Mouse (Mus musculus): Measurements from ENCODE around the gene Nsd1. TPM values are rescaled to one million over a fixed set of nuclear protein-coding genes. Genes with fewer than 3 reads are reported as not detected.

Nsd1 gene
- polyA plus RNA-seq, 1 experiment from 2014 or later = 55.7 TPM

DNA sequence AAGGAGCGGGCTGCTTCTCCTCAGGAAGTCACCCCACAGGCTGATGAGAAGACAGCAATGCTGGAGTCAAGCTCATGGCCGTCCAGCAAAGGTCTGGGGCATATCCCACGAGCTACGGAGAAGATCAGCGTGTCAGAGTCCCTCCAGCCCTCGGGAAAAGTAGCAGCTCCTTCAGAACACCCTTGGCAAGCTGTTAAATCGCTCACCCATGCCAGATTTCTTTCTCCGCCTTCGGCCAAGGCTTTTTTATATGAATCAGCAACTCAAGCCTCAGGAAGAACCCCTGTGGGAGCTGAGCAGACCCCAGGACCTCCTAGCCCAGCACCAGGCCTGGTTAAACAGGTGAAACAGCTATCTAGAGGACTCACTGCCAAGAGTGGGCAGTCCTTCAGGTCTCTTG is 103.5 kb downstream of the Nsd1 start:
- no peak for TF ChIP-seq CTCF (IDR thresholded peaks at IDR 0.05)
- no peak for TF ChIP-seq EP300 (IDR thresholded peaks at IDR 0.05)
- H3K9me3 ChIP-seq (ENCODE audit: low read length) = no peaks in the 10 kb centered on the region
- no peak overlapping the region for H3K27ac ChIP-seq (ENCODE audit: low read length)
- no peak for ATAC-seq
- no peaks in the 10 kb centered on the region for H3K27me3 ChIP-seq (replicated peaks; ENCODE audit: insufficient read depth, low read length)
- peaks cover 61% of the 10 kb centered on the region for H3K36me3 ChIP-seq (ENCODE audit: insufficient read depth, low read length)
- H3K4me2 ChIP-seq (replicated peaks; ENCODE audit: low read depth, low read length) = no peak overlapping the region
- H3K4me3 ChIP-seq (ENCODE audit: low read depth, low read length) = no peak overlapping the region
- DNase-seq (ENCODE audit: low spot score) = no peak
- WGBS = 85% methylated on average over 9 of the region's 9 CpGs
- H3K9ac ChIP-seq (replicated peaks; ENCODE audit: low read depth) = no peak overlapping the region
- H3K4me1 ChIP-seq (ENCODE audit: insufficient read depth, low read depth, low read length) = no peaks in the 10 kb centered on the region

- 89% methylated on average over 2 of the region's 2 CpGs for WGBS
- Histone ChIP-seq H3K9me3 (ENCODE audit: low read length) (no peaks in the 10 kb centered on the region), H3K4me2 (replicated peaks; ENCODE audit: low read depth, low read length) (no peak overlapping the region), H3K9ac (replicated peaks; ENCODE audit: low read depth) (no peak overlapping the region), H3K27me3 (replicated peaks; ENCODE audit: insufficient read depth, low read length) (no peaks in the 10 kb centered on the region), H3K4me3 (ENCODE audit: low read depth, low read length) (no peak overlapping the region), H3K36me3 (ENCODE audit: insufficient read depth, low read length) (peaks cover 50% of the 10 kb centered on the region), H3K27ac (ENCODE audit: low read length) (no peak overlapping the region), H3K4me1 (ENCODE audit: insufficient read depth, low read depth, low read length) (no peaks in the 10 kb centered on the region)
- TF ChIP-seq CTCF (IDR thresholded peaks at IDR 0.05) = no peak
- TF ChIP-seq EP300 (IDR thresholded peaks at IDR 0.05) = no peak
- ATAC-seq (no peak), DNase-seq (ENCODE audit: low spot score) (no peak)
Observed at GRCm38 (mm10) chr13:55314891-55315412, 105.4 kb downstream of the Nsd1 start.

DNA sequence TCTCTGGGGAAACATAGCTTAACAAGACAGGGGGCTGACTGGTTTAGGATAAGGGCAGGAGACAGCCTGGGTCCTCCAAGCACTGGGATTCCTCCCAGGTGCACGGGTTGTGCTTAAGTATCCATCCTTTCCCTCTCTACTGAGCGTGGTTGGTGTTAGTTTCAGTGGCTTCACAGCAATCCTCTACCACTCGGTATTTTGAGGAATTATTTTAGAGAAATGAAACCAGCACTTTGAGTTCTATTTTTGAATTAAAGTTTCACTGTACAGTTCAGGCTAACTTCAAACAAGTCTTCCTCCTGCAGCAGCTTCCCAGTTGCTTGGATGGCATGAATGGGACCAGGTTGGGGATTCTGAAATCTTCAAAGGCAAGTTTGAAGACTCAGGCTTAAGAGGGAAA is 108.8 kb downstream of the Nsd1 start:
- WGBS = 71% methylated on average over 3 of the region's 3 CpGs

GRCm38 (mm10) chr13:55319931-55320533 is 110.5 kb downstream of the Nsd1 start, which contains the start of gene Prelid1:
Gene Prelid1, plus strand, starts transcription at chr13:55320500.
- peak; percentile 37 for DNase-seq (ENCODE audit: low spot score)
- H3K4me2 ChIP-seq (replicated peaks; ENCODE audit: low read depth, low read length) = peak within 1 kb of the TSS; percentile 86
- H3K4me3 ChIP-seq (ENCODE audit: low read depth, low read length) = peak within 1 kb of the TSS; percentile 85
- peak within 1 kb of the TSS; percentile 90 for H3K9ac ChIP-seq (replicated peaks; ENCODE audit: low read depth)
- H3K27ac ChIP-seq (ENCODE audit: low read length) = 0 out of 2 replicates have a peak within 1 kb of the TSS, but pooled peaks have one; percentile 17
- no peaks in the 10 kb centered on the region for H3K27me3 ChIP-seq (replicated peaks; ENCODE audit: insufficient read depth, low read length)
- WGBS = 70% methylated on average over 4 of the region's 4 CpGs
- peaks cover 10% of the 10 kb centered on the region; the same call in 1 of the 2 replicates for H3K4me1 ChIP-seq (ENCODE audit: insufficient read depth, low read depth, low read length)
- ATAC-seq = peak; percentile 25
- peaks cover 9% of the 10 kb centered on the region for H3K36me3 ChIP-seq (ENCODE audit: insufficient read depth, low read length)
- TF ChIP-seq CTCF (IDR thresholded peaks at IDR 0.05) (no peak), EP300 (IDR thresholded peaks at IDR 0.05) (peak; percentile 25; the same call in 1 of the 2 replicates)
- H3K9me3 ChIP-seq (ENCODE audit: low read length) = no peaks in the 10 kb centered on the region

More for the DNA sequence above, 108.8 kb downstream of the Nsd1 start:
- ATAC-seq (no peak), DNase-seq (ENCODE audit: low spot score) (no peak)
- H3K36me3 ChIP-seq (ENCODE audit: insufficient read depth, low read length) = peaks cover 19% of the 10 kb centered on the region
- no peak overlapping the region for H3K9ac ChIP-seq (replicated peaks; ENCODE audit: low read depth)
- H3K4me3 ChIP-seq (ENCODE audit: low read depth, low read length) = no peak overlapping the region
- no peak for TF ChIP-seq CTCF (IDR thresholded peaks at IDR 0.05)
- TF ChIP-seq EP300 (IDR thresholded peaks at IDR 0.05) = no peak
- H3K4me1 ChIP-seq (ENCODE audit: insufficient read depth, low read depth, low read length) = peaks cover 10% of the 10 kb centered on the region; the same call in 1 of the 2 replicates
- H3K9me3 ChIP-seq (ENCODE audit: low read length) = no peaks in the 10 kb centered on the region
- H3K4me2 ChIP-seq (replicated peaks; ENCODE audit: low read depth, low read length) = no peak overlapping the region
- no peak overlapping the region for H3K27ac ChIP-seq (ENCODE audit: low read length)
- no peaks in the 10 kb centered on the region for H3K27me3 ChIP-seq (replicated peaks; ENCODE audit: insufficient read depth, low read length)

DNA sequence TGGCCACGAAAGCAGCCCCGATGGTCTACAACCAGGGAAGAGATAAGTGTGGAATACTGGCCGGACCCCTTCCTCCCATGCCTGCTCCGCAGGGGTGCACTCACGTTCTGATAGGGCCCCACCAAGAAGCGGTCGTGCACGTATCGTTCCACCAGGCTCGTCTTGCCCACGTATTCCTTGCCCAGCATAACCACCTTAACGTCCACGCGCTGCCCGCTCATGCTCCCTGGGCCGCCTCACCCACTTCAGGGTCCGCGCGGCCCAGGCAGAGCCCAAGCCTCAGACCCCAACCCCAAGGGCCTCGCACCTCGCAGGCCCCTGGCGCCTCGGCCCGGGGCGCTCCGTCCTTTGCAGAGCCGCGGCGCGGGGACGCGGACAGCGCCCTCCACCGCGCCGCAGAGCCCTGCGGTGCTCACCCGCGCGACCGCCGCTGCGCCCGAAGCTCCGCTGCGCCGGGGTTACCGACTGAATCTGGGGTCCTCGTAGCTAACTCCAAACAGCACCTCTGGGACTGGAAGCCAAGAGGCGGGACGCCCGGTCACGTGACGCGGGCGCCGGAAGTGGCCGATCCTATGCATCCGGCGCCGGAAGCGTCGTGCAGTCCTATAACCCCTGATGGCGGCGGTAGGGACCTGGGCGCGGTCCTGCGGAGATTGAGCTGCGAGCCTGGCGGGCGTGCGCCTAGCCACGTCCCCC is 112.0 kb downstream of the Nsd1 start, which contains the start of gene Rab24:
Gene Rab24, minus strand, starts transcription at position 513 of the 696 bp plus-strand sequence.
- DNase-seq (ENCODE audit: low spot score) (peak; percentile 94), ATAC-seq (peak; percentile 96)
- H3K4me3 ChIP-seq (ENCODE audit: low read depth, low read length) = peak within 1 kb of the TSS; percentile 85
- H3K27ac ChIP-seq (ENCODE audit: low read length) = peak within 1 kb of the TSS; percentile 77
- peak within 1 kb of the TSS; percentile 90 for H3K9ac ChIP-seq (replicated peaks; ENCODE audit: low read depth)
- peak within 1 kb of the TSS; percentile 86 for H3K4me2 ChIP-seq (replicated peaks; ENCODE audit: low read depth, low read length)
- H3K36me3 ChIP-seq (ENCODE audit: insufficient read depth, low read length) = 0 out of 2 replicates have a peak, but pooled peaks cover 15% of the 10 kb centered on the region
- WGBS = under 1% methylated on average over 71 of the region's 73 CpGs
- H3K27me3 ChIP-seq (replicated peaks; ENCODE audit: insufficient read depth, low read length) = no peaks in the 10 kb centered on the region
- H3K9me3 ChIP-seq (ENCODE audit: low read length) = no peaks in the 10 kb centered on the region
- peaks cover 10% of the 10 kb centered on the region; the same call in 1 of the 2 replicates for H3K4me1 ChIP-seq (ENCODE audit: insufficient read depth, low read depth, low read length)
- no peak for TF ChIP-seq CTCF (IDR thresholded peaks at IDR 0.05)
- TF ChIP-seq EP300 (IDR thresholded peaks at IDR 0.05) = no peak

All from lung, postnatal 0 days (tissue).